Mouse (Mus musculus): ENCODE results near the gene Gm20075.
"Not testable (repeated sequence)": the region's sequence is repeated elsewhere in the genome, so short reads cannot be mapped to it uniquely, and the experiment has no call there.

Gm20075 gene

DNA sequence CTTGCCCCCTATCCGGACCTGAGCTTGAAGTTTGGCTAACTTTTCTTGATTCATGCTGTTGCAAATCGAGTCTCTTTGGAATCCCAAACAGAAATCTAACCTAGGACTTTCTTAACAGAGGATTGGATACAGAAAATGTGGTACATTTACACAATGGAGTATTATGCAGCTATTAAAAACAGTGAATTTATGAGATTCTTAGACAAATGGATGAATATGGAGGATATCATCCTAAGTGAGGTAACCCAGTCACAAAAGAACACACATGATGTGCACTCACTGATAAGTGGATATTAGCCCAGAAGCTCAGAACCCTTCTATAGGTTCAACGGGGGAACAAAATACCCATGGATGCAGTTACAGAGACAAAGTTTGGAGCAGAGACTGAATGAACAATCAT is at the start of gene Gm20075:
Gene Gm20075 (minus strand): TSS at position 101 of the 400 bp plus-strand sequence.
- DNase-seq (ENCODE audit: extremely low spot score, low spot score), result not testable (repeated sequence)

DNA sequence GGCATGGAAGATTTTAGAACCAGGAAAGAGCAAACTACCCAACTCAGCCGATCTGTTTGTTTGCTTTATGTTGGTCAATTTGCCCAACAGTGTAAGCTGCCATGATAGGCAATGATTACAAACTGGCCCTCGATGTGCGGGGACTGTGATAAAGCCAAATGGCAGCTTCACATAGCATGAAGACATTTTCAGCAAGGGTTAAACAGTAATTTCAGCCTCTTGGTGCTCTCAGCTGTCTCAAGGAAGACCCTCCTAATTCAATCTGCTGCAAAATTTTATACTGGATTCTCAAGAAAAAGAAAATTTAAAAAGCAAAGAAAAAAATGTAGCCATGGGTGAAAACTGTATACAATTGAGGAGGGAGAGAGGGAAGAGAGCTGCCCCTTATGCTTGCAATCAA is 47.9 kb upstream of the Gm20075 start:
- no peak for DNase-seq (ENCODE audit: extremely low spot score, low spot score)

DNA sequence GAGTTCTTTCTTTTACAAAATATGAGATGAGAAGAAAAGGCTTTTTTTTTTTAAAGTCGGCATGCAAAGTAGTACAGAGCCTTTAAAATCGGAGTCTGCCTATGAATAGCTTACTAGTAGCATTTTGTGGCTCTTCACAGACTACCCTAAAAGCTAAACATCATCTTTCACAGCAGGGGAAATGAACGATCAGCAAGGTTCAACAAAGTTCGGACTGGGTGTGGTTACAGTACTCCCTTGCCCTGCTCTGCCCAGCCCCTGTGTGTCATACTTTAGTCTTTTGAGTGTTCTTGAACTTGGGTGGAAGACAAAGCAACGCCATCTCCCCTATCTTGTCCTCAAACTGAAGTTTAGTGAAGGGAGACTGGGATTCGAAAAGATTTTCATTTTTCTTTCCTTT is 45.5 kb upstream of the Gm20075 start:
- DNase-seq (ENCODE audit: extremely low spot score, low spot score), result no peak

DNA sequence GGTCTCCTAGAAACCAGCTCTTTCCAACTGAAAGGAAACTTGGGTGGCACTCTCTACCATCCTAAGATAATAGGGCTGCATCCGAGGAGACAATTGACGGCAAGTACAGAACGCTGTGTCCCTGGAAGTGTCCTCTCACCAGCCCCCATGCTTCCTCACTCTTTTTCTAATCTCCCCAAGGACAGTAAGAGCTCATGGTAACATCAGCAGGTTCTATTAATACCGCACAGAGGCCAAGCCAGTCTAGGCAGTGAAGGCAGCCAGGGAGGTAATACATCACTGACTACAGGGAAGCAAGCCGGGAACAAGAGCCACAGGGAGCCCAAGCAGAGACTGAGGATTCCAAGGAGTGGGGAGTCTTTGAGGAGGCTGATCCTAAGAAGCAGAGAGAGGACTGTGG is 43.8 kb upstream of the Gm20075 start:
- DNase-seq (ENCODE audit: extremely low spot score, low spot score), result no peak

DNA sequence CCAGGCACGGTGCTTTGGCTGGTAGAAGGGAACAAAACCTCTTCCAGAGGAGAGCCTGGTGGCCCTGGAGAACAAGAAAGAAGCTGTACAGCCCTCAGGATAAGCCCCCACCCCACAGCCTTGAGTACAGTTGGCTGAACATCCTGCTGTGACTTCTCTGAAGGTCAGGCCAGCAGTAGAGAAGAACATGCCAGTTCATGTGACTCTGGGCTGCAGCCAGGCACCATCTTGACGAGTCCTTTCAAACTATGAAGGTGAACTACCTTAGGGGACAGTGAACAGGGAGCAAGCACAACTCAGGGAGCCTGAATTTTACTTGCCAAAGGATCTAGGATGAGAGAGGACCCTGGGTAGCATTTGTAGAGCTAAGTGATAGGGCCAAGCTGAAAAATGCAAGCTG is 31.5 kb upstream of the Gm20075 start:
- no peak for DNase-seq (ENCODE audit: extremely low spot score, low spot score)

DNA sequence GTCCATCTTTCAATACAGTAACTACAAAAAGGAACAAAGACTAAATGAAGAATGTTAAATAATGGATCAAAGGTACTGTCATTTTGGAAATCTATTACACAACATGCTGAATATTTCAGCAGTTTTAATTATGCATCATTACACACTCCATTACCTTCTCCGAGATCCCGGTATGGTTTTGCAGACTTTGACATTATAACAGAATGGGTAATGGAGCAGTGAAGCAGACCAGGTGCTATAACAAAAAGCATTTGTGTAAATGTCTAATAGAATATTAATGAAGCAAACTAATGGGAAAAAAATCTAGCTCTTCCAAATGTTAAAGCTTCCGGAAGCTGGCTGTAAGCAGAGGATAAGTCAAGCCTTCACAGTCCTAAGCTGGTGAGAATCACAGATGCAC is 29.6 kb upstream of the Gm20075 start:
- DNase-seq (ENCODE audit: extremely low spot score, low spot score), result no peak

DNA sequence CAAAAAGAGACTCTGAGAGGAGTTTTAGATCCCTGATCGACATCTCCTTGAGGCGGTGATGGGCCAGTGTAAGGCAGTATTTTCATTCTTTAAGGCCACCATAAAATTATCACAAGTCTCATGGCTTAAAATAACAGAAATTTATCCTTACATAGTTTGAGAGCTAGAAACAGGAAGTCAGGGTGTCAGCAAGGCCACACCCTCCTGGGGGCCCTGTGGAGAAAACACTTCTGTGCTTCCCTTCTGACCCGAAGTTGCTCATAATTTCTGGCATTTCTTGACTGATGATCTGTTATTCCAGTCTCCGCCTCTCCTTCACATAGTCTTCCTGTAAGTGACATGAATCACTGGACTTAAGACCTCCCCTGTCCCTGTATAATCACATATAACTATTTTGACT is 25.2 kb upstream of the Gm20075 start:
- DNase-seq (ENCODE audit: extremely low spot score, low spot score), result no peak

DNA sequence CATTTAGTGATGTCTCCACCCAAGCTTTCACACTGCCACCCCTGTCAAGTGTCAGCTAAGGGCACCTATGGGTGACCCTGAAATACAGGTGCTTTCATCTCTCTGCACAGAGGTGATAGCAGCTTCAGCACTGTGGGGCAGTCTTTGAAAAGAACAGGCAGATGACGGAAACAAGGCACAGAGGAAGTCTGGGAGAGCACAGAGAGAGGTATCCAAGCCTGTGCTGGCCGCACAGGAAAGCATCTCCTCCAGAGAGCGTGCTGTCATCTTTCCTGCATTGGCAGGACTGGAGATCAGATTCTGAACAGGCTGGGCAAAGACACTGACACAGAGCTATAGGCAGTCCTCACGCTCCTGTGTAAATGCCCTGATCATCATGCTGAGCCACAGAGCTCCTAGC is 9.8 kb upstream of the Gm20075 start:
- no peak for DNase-seq (ENCODE audit: extremely low spot score, low spot score)

DNA sequence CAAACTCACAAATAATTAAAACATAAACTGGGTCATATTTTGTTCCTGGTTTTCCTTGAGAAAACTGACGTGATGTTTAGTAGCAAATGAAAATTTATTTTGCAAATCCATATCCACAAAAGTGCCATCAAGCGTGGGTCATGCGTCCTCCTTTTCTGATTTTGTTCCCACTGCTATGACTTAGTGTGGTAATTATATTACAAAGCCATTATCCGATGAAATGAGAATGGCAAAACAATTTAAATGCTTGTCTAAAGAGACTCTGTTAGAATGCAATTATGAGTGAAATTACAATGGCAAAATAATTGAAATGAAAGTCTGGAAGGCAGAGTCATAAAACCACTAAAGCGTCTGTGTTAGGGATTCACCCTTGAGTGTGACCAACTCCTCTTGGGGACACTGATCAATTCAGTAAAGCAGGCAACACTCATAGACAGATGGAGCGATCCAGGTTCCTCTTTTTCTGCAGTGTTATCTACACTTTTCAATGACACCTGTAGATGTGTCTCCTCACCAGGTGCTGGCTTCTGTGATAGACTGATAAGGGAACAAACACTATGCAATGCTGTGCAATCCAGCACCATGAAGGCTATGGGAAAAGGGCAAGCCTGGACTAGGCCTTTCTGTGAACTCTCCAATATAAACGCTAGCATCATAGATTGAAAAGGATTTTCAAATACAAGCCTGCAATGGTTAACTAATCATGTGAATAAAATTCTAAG is 4.6 kb upstream of the Gm20075 start:
- DNase-seq (ENCODE audit: extremely low spot score, low spot score), result no peak

DNA sequence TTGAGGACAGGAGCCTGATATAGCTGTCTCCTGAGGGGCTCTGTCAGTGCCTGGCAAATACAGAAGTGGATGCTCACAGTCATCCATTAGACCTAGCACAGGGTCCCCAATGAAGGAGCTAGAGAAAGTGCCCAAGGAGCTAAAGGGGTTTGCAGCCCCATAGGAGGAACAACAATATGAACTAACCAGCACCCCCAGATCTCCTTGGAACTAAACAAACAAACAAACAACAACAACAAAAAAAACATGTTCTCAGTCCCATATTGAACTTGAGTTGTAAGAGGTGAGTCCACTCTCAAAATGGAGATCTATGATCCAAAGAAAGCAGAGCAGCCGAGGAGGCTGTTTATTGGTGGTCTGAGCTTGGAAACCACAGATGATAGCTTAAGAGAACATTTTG is 578 bp upstream of the Gm20075 start, which contains the start of gene Gm17190:
Gene Gm17190 (plus strand): TSS at position 301 of the 400 bp plus-strand sequence.
- DNase-seq (ENCODE audit: extremely low spot score, low spot score), result not testable (repeated sequence)

DNA sequence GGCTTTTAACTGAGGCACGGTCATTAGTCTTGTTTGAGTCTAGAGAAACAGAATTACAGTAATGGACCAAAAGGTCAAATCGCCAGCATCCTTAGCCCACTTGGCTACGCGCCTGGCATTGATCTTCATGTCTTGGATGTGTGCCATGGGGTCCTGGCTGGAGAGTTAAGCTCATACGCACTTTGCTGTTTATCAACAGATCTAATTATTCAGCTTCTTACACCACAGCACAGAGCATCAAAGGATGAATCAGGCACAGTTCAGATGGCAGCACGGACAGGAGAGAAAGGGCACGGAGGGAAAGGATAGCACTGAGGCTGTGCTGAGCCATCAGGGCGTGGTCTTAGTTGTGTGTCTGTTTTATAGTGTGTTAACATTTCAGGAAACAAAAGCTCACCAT is 7.6 kb downstream of the Gm20075 start:
- DNase-seq (ENCODE audit: extremely low spot score, low spot score), result no peak

DNA sequence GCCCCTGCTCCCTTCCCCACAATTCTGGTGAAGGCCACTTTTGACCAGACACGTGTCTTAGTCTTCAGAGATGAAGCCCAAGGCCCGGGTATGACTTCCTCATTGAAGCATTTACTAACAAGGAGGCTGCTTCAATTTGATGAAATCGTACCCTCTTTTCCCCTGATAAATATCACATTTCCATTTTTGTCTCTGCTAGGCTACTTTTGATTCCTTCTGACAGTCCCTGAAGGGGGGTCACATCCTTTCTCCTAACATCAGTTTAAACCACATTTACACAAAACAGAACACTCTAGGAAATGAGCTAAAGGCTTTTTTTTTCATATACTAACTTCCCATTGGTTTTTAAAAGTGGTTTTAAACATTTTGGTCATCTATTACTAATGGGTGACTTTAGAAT is 28.4 kb downstream of the Gm20075 start:
- DNase-seq (ENCODE audit: extremely low spot score, low spot score), result no peak

DNA sequence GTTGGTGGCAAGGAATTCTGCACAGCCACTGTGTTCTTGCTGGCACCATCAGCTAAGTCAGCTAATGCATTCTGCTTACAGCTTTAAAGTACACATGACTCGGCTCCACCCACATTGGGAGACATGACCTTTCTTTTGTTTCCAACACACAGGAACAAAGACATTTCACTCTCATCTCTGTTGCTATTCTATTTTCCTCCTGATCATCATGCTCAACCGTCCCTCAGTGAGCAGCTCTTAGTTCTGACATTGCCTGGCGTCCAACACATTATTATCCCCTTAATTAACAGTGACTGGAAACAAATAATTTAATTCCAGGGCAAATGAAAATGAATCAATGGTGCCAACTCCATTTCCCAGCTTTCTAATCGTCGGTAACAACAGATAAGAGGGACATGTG is 35.8 kb downstream of the Gm20075 start:
- DNase-seq (ENCODE audit: extremely low spot score, low spot score), result no peak

DNA sequence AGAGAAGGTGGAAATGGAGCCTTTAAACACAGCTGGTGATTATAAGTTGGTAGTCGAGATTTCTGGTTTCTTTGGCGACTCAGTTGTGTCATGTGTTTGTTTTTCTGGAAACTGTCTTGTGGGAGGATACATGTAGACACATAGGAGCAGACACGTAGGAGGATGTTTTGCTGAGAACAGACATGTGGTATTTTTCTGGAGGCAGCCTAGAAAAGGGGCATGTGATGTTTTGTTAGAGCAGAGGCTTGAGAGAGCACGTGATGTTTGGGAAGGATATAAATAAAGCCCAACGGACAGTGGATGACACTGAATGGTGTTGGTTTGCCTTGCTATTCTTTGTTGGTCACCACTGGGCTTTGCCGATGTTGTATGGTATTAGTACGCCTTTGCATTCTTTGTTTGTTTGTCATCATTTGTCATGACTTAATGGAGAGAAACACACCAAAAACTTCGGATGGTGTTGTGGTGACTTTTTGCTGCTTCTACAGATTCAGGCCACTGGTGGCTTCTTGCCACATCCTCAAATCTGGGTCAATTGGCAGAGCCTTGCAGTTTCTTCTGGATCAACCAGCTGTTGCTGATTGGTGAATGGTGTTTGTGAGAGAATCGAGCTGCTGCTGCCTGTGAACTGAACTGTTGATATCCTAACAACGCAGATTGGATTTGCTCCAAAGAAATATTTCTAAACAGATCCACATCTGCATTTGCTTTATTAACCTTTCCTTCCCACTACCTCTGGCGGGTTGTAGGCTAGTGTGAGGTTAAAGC is 40.7 kb downstream of the Gm20075 start:
- no peak for DNase-seq (ENCODE audit: extremely low spot score, low spot score)

DNA sequence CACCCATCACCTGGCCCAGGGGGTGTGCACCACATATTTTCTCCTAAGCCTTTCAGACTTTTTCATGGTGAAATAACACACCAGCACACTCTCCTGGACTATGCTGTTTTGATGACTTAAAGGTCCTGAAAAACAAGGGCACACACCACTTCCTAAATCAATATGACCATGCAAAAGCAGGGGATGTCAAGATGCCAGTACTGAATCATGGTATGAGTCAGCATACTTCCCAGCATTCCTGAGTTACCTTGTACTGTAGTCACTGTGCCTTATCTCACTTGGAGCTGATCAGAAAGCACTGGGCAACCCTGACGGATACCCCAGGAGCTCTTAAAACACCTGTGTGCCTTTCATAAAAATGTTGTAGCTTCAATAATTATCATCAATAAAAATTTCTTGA is 41.6 kb downstream of the Gm20075 start:
- DNase-seq (ENCODE audit: extremely low spot score, low spot score), result no peak

DNA sequence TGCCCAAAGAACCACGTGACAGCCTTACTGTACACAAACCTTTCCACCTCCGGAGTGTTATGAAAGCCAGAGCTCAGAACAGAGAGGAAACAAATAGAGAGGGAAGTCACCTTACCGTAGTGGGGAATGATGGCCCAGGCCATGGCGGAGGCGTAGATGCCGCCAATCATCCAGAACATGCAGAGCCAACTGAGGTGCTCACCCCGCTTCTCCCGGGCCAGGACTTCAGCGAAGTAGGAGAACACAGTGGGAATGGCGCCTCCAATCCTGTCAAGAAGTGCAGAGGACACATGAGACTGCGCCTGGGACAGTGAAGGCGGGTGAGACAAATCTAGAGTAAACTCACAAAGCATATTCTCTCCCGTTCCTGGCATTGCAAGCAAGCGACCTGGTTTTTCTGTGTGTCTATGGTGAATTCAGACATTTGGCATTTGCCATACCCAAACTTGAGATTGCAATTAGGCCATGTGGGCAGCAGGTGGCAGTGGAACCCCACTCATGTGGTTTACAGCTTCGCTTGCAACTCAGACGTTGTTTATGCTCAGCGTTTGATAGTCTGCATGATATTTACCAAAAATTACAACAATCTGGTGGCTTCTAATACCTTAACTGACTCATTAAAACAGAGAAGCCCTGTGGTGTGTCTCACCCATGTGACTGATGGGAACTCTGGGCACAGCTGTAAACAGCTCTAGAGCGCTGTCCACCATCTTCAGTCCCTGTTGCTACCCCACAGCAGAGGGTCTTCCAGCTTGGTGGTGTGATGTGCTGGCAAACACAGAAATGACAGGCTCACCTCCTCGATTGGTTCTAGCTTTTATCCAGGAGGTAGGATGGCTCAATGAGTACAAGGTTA is 50.6 kb downstream of the Gm20075 start:
- peak; percentile 65 for DNase-seq (ENCODE audit: extremely low spot score, low spot score)
